Mouse (Mus musculus): ENCODE measurements around the gene Syt15. TPM values are rescaled to one million over a fixed set of nuclear protein-coding genes. Genes with fewer than 3 reads are reported as not detected.

Gene Syt15
- 0.92 and 1.1 TPM in 2 replicates for polyA plus RNA-seq (2015; fragmentation: Nextera tagmentation; extraction: Ambion mirVana)

DNA sequence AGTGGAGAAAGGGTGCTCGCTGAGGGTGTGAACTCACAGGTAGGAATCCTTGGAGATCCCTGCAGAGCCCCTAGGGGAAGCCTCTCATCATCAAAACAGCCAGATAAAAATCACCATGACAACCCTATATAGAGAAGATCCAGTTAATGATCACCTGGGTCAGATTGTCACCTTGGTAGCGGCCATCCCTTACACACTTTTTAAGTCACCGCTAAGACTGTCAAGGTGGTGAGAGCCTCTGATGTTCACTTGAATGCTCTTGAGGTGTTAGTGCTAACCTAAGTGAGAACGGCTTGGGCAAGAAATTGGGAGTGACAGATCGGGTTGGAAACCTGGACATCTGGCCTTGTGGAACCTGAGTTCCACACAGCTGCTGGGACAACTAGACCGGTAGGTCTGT, at the start of gene Syt15:
TSS of gene Syt15 (plus strand) at position 301 of the 400 bp plus-strand sequence.
- Histone ChIP-seq H3K36me3 (ENCODE audit: insufficient read depth, low read length) (no peaks in the 10 kb centered on the region), H3K4me2 (replicated peaks; ENCODE audit: low read depth, low read length) (peak within 1 kb of the TSS; percentile 56), H3K4me3 (ENCODE audit: low read length) (peak within 1 kb of the TSS; percentile 32), H3K9me3 (ENCODE audit: low read length) (no peaks in the 10 kb centered on the region), H3K27me3 (ENCODE audit: insufficient read depth, low read length) (peaks cover 15% of the 10 kb centered on the region), H3K4me1 (ENCODE audit: insufficient read depth, low read length) (peaks cover 9% of the 10 kb centered on the region; the same call in 1 of the 2 replicates), H3K9ac (replicated peaks; ENCODE audit: low read length) (0 out of 2 replicates have a peak within 1 kb of the TSS, but pooled peaks have one; percentile 33), H3K27ac (ENCODE audit: low read length) (no peak within 1 kb of the TSS)
- WGBS: 62% methylated on average over 6 of the region's 6 CpGs
- ATAC-seq (ENCODE audit: low FRiP score, low TSS enrichment): no peak

DNA sequence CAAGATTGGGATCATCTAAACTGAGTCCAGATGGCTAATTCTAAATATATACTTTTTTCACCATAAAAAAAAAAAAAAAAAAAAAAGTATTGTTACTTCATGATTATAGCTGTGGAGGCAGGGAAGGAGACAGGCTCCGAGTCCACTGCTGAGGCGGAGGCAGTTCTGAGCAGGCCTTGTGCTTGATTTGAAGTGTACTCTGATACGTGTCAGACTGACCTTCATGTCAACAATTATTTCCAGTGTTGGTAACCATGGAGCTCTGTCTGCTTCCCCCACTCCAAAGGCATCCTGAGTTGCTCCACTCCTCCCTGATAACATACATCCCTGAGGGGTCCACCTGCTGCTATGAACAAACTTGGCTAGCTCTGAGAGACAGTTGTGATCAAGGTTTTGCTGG, 48.3 kb upstream of the Syt15 start:
- Histone ChIP-seq H3K4me2 (replicated peaks; ENCODE audit: low read depth, low read length) (no peak overlapping the region), H3K4me1 (ENCODE audit: insufficient read depth, low read length) (no peaks in the 10 kb centered on the region), H3K27ac (ENCODE audit: low read length) (no peak overlapping the region), H3K4me3 (ENCODE audit: low read length) (no peak overlapping the region), H3K9me3 (ENCODE audit: low read length) (no peaks in the 10 kb centered on the region), H3K27me3 (ENCODE audit: insufficient read depth, low read length) (no peaks in the 10 kb centered on the region), H3K36me3 (ENCODE audit: insufficient read depth, low read length) (no peaks in the 10 kb centered on the region), H3K9ac (replicated peaks; ENCODE audit: low read length) (no peak overlapping the region)
- WGBS: 77% methylated on average over 3 of the region's 3 CpGs
- ATAC-seq (ENCODE audit: low FRiP score, low TSS enrichment): no peak

DNA sequence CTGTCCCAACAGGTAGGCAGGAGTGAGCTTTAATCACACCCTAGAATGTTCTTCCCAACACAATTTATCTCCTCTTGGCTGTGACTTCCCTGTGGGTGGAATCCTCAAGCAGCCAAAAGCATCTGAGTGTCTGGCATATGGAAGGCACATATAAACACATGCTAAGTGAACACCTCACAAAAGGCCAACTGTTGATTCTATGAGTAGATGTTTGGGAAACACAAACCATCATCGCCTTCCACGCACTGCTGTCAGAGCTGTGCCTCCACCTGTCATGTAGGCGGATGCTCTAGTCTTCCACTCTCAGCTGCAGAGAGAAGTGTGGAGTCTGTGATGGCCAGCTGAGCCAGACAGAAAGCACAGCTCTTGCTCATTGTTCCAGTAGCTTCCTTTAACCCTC, 40.0 kb upstream of the Syt15 start:
- no peak overlapping the region for H3K4me3 ChIP-seq (ENCODE audit: low read length)

DNA sequence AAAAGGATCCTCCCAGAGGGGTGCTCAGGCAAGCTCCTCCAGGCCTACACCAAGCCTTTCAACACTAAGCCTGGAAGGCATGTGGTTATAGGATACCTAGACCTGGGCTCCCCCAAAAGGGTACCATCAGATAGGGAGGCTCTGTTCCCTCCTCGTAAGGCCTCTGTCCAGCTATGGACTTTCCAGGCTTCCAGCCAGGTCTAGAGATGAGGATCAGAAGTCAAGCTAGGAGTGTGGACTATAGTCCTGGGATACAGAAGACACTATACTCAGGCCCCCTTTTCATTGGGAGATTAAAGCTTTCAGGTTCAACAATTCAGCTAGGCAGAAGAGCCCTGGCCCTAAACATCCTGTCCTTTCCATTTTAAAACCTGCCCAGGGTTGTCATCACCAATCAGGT, 36.3 kb upstream of the Syt15 start:
- no peak overlapping the region for H3K4me2 ChIP-seq (replicated peaks; ENCODE audit: low read depth, low read length)
- ATAC-seq (ENCODE audit: low FRiP score, low TSS enrichment): no peak
- WGBS: 81% methylated on average over 1 of the region's 1 CpGs
- no peak overlapping the region for H3K9ac ChIP-seq (replicated peaks; ENCODE audit: low read length)
- no peaks in the 10 kb centered on the region for H3K27me3 ChIP-seq (ENCODE audit: insufficient read depth, low read length)
- H3K9me3 ChIP-seq (ENCODE audit: low read length): 0 out of 2 replicates have a peak, but pooled peaks cover 5% of the 10 kb centered on the region
- no peak overlapping the region for H3K4me3 ChIP-seq (ENCODE audit: low read length)
- no peaks in the 10 kb centered on the region for H3K4me1 ChIP-seq (ENCODE audit: insufficient read depth, low read length)
- no peaks in the 10 kb centered on the region for H3K36me3 ChIP-seq (ENCODE audit: insufficient read depth, low read length)
- no peak overlapping the region for H3K27ac ChIP-seq (ENCODE audit: low read length)

More for the DNA sequence above, 40.0 kb upstream of the Syt15 start:
- Histone ChIP-seq H3K9me3 (ENCODE audit: low read length) (0 out of 2 replicates have a peak, but pooled peaks cover 5% of the 10 kb centered on the region), H3K4me2 (replicated peaks; ENCODE audit: low read depth, low read length) (no peak overlapping the region), H3K4me1 (ENCODE audit: insufficient read depth, low read length) (no peaks in the 10 kb centered on the region), H3K9ac (replicated peaks; ENCODE audit: low read length) (no peak overlapping the region), H3K27ac (ENCODE audit: low read length) (no peak overlapping the region), H3K36me3 (ENCODE audit: insufficient read depth, low read length) (no peaks in the 10 kb centered on the region), H3K27me3 (ENCODE audit: insufficient read depth, low read length) (no peaks in the 10 kb centered on the region)
- 96% methylated on average over 3 of the region's 3 CpGs for WGBS
- ATAC-seq (ENCODE audit: low FRiP score, low TSS enrichment): no peak

DNA sequence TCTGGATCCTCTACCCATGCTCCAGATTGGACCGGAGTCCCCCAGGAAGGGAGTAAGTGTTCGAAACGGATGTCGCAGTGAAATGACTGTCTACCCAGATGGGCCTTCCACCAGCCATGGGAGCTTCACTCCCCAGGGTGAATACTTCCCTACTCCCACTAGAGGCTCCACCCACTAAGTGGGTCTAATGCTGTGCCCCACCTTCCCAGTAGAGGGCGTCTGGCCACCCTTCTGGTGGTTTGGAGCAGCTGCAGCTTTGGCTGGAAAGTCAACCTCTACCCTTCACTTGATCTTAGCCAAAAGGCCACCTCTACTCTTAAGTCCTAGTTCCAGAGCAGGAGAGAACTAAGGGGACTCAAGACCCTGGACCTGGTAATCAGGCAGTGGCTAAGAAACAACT, 30.8 kb upstream of the Syt15 start:
- Histone ChIP-seq H3K27me3 (ENCODE audit: insufficient read depth, low read length) (no peaks in the 10 kb centered on the region), H3K4me2 (replicated peaks; ENCODE audit: low read depth, low read length) (no peak overlapping the region), H3K4me3 (ENCODE audit: low read length) (no peak overlapping the region), H3K36me3 (ENCODE audit: insufficient read depth, low read length) (no peaks in the 10 kb centered on the region), H3K9me3 (ENCODE audit: low read length) (no peaks in the 10 kb centered on the region), H3K4me1 (ENCODE audit: insufficient read depth, low read length) (no peaks in the 10 kb centered on the region), H3K27ac (ENCODE audit: low read length) (no peak overlapping the region), H3K9ac (replicated peaks; ENCODE audit: low read length) (no peak overlapping the region)
- 72% methylated on average over 5 of the region's 5 CpGs for WGBS
- no peak for ATAC-seq (ENCODE audit: low FRiP score, low TSS enrichment)

DNA sequence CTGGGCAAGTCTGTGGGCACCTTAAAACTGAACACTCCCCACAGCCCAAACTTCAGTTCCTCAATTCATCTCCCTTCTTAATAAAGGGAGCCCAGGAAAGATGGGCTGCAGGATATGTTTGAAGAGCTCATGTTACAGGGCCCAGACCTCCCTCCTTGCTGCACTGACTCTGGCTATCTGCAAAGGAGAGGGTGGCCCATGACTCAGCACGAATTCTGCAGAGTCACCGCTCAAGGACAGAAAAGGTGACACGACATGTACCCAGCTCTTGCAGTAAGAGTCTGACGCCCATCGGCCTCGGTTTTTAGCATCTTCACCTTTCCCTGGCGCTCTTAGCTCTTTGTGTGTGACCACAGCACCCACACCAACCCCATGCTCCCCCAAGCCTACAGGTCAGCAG, 29.0 kb upstream of the Syt15 start:
- Histone ChIP-seq H3K9ac (replicated peaks; ENCODE audit: low read length) (no peak overlapping the region), H3K4me2 (replicated peaks; ENCODE audit: low read depth, low read length) (no peak overlapping the region), H3K4me1 (ENCODE audit: insufficient read depth, low read length) (no peaks in the 10 kb centered on the region), H3K4me3 (ENCODE audit: low read length) (no peak overlapping the region), H3K27ac (ENCODE audit: low read length) (no peak overlapping the region), H3K36me3 (ENCODE audit: insufficient read depth, low read length) (no peaks in the 10 kb centered on the region), H3K27me3 (ENCODE audit: insufficient read depth, low read length) (no peaks in the 10 kb centered on the region), H3K9me3 (ENCODE audit: low read length) (no peaks in the 10 kb centered on the region)
- 75% methylated on average over 7 of the region's 7 CpGs for WGBS
- ATAC-seq (ENCODE audit: low FRiP score, low TSS enrichment): no peak

DNA sequence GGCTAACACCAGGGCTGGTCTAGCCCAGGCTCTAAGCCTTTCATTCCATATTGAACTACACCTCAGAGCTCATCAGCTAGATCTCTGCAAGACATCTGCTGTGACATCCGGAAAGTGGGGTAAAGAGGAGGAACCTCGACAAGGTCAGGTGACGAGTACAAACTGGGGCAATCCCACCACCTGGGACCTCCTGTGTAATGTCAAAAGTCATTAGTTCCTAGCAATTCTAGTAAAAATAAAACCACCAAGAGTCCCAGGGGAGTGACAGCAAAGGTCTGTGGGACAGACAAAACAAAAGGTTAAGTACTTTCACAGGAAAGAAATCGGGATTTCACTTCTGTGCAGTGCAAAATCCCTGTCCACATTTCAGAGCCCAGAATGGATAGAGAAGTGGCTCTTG, 25.5 kb upstream of the Syt15 start:
- WGBS: 59% methylated on average over 4 of the region's 4 CpGs
- H3K4me1 ChIP-seq (ENCODE audit: insufficient read depth, low read length): no peaks in the 10 kb centered on the region
- H3K36me3 ChIP-seq (ENCODE audit: insufficient read depth, low read length): no peaks in the 10 kb centered on the region

DNA sequence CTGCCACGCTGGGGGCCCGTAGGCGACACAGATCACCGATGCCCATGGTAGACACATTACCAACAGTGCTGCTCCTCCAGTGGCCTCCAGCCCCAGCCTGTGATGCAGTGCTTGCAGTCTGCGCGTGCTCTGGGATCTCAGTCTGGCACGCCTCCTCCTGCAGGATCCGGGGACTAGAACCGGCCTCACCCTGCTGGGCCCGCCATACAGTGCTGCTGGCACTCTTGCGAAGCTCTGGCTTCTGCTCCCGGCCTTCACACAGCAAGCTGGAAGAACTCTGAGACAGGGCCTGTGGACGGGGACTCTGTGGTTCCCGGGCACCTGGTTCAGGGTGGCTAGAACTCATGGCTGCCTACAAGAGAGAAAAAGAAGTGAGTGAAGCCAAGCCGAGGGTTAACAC, 23.9 kb upstream of the Syt15 start:
- Histone ChIP-seq H3K9me3 (ENCODE audit: low read length) (no peaks in the 10 kb centered on the region), H3K27me3 (ENCODE audit: insufficient read depth, low read length) (no peaks in the 10 kb centered on the region; the same call in 1 of the 2 replicates), H3K4me2 (replicated peaks; ENCODE audit: low read depth, low read length) (no peak overlapping the region), H3K9ac (replicated peaks; ENCODE audit: low read length) (no peak overlapping the region), H3K27ac (ENCODE audit: low read length) (no peak overlapping the region), H3K36me3 (ENCODE audit: insufficient read depth, low read length) (no peaks in the 10 kb centered on the region), H3K4me3 (ENCODE audit: low read length) (no peak overlapping the region), H3K4me1 (ENCODE audit: insufficient read depth, low read length) (peaks cover 2% of the 10 kb centered on the region)
- ATAC-seq (ENCODE audit: low FRiP score, low TSS enrichment): no peak
- 93% methylated on average over 15 of the region's 15 CpGs for WGBS

More for the DNA sequence above, 25.5 kb upstream of the Syt15 start:
- H3K27me3 ChIP-seq (ENCODE audit: insufficient read depth, low read length): no peaks in the 10 kb centered on the region
- H3K9ac ChIP-seq (replicated peaks; ENCODE audit: low read length): no peak overlapping the region
- H3K9me3 ChIP-seq (ENCODE audit: low read length): no peaks in the 10 kb centered on the region
- H3K4me3 ChIP-seq (ENCODE audit: low read length): no peak overlapping the region
- H3K4me2 ChIP-seq (replicated peaks; ENCODE audit: low read depth, low read length): no peak overlapping the region
- no peak overlapping the region for H3K27ac ChIP-seq (ENCODE audit: low read length)
- ATAC-seq (ENCODE audit: low FRiP score, low TSS enrichment): no peak

DNA sequence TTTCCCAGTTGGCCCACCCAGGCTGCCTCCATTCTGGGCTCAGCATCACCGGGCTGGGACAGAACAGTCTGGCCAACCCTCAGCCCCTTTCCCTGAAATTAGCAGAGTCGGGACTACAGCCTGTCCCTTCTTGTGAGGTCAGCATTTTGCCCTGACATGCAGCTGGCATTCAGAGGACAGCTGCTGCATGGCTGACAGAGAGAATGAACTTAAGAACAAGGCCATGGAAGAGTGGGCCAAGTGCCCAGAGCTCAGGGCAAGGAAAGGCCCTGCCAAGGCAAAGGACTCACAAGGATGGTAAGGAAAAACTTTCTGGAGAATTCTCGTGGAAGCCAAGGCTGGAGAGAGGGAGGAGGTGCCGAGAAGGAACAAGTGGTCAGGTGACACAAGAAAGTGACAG, 22.7 kb upstream of the Syt15 start:
- no peak overlapping the region for H3K4me3 ChIP-seq (ENCODE audit: low read length)
- 24% methylated on average over 4 of the region's 4 CpGs for WGBS
- H3K36me3 ChIP-seq (ENCODE audit: insufficient read depth, low read length): no peaks in the 10 kb centered on the region
- no peak overlapping the region for H3K9ac ChIP-seq (replicated peaks; ENCODE audit: low read length)
- H3K4me1 ChIP-seq (ENCODE audit: insufficient read depth, low read length): peaks cover 7% of the 10 kb centered on the region
- H3K9me3 ChIP-seq (ENCODE audit: low read length): no peaks in the 10 kb centered on the region
- no peak overlapping the region for H3K27ac ChIP-seq (ENCODE audit: low read length)
- no peak for ATAC-seq (ENCODE audit: low FRiP score, low TSS enrichment)
- H3K27me3 ChIP-seq (ENCODE audit: insufficient read depth, low read length): peaks cover 3% of the 10 kb centered on the region; the same call in 1 of the 2 replicates
- H3K4me2 ChIP-seq (replicated peaks; ENCODE audit: low read depth, low read length): no peak overlapping the region

DNA sequence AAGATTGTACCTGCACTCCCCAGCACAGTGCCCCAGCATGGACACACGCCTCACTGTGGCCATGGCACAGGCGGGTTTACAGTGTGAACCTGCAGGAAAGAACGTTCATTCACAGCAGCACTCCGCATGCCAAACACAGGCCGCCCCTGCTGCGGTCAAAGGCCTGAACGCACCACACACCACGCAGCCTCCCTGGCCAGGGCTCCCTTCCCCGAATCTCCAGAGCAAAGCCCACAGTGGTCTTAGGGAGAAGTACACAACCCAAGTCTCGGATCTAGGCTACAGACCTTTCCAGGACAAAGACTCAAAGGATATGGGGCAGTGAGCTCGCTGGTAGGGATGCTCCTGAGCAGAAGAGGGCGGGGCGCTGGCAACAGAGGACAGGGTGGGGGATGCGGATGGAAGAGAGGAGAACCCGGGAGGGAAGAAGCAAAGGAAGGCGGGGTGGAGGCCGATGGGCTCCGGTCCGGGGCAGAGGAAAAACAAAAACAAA, 18.6 kb upstream of the Syt15 start:
- Histone ChIP-seq H3K27me3 (ENCODE audit: insufficient read depth, low read length) (peaks cover 3% of the 10 kb centered on the region; the same call in 1 of the 2 replicates), H3K36me3 (ENCODE audit: insufficient read depth, low read length) (no peaks in the 10 kb centered on the region), H3K4me1 (ENCODE audit: insufficient read depth, low read length) (peaks cover 7% of the 10 kb centered on the region), H3K4me3 (ENCODE audit: low read length) (peak overlapping the region; percentile 73), H3K4me2 (replicated peaks; ENCODE audit: low read depth, low read length) (peak overlapping the region; percentile 97), H3K9ac (replicated peaks; ENCODE audit: low read length) (peak overlapping the region; percentile 68), H3K27ac (ENCODE audit: low read length) (no peak overlapping the region), H3K9me3 (ENCODE audit: low read length) (no peaks in the 10 kb centered on the region)
- peak; percentile 80 for ATAC-seq (ENCODE audit: low FRiP score, low TSS enrichment)
- 5% methylated on average over 18 of the region's 19 CpGs for WGBS

Measured in kidney, embryonic 16.5 days (tissue).